Mouse (Mus musculus): ENCODE data around the gene Nfyb. TPM values are rescaled to one million over a fixed set of nuclear protein-coding genes. Genes with fewer than 3 reads are reported as not detected.

Gene Nfyb
- polyA plus RNA-seq, 1 experiment = not detected

DNA sequence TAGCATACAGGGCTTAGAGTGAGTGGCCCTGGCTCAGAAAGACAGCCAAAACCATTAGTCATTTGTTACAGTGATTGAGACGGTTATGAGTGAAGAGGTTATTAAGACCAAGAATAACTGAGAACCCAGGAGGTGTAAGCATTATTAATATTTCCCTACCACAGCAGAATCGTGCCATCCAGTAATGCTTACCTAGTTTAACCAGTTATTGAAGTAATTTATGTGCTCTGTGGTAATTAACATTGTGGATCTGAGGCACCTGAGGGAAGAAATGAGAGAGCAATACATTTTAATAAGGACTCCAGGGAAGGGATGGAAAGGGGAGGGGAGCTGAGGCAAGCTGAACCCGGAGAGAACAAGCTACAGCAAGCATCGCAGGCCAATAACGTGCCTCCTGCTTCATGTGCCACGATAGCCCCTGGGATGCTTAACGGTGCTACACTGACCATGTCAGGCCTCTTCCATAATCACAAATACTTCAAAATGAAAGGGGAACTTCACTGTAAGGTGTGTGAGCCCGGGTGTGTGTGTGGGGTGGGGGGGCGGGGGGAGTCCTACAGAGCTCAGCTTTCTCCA lies 7.7 kb upstream of the Nfyb start:
- 85% methylated on average over 9 of the region's 9 CpGs for WGBS
- no peaks in the 10 kb centered on the region for H3K4me1 ChIP-seq (ENCODE audit: control insufficient read depth, insufficient read depth, low read length)
- no peak overlapping the region for H3K27ac ChIP-seq (ENCODE audit: insufficient read depth, low read depth, low read length)
- no peak overlapping the region for H3K4me3 ChIP-seq (ENCODE audit: insufficient read depth, low read depth, low read length)
- TF ChIP-seq POLR2A (IDR thresholded peaks at IDR 0.05; ENCODE audit: insufficient read depth, low read depth, low read length) = no peak
- no peak for TF ChIP-seq CTCF (IDR thresholded peaks at IDR 0.05; ENCODE audit: insufficient read depth, low read depth, low read length)

DNA sequence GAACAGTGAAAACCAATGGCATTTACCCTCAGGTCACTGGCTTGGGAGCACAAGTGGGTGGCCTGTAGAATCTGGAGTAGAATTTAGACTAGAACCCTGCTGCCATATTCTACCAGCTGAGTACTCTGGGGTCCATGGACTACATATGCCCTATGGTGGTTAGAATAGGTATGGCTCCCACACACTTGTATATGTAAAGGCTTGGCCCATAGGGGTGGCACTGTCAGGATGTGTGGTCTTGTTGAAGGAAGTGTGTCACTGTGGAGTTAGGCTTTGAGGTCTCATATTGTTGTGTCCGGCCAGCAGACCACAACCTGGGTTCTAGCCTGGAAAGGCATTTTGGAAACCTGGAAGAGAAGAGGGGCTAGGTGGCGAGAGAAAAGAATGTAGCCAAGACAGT lies 6.8 kb upstream of the Nfyb start:
- 94% methylated on average over 2 of the region's 2 CpGs for WGBS
- Histone ChIP-seq H3K4me3 (ENCODE audit: insufficient read depth, low read depth, low read length) (no peak overlapping the region), H3K4me1 (ENCODE audit: control insufficient read depth, insufficient read depth, low read length) (no peaks in the 10 kb centered on the region), H3K27ac (ENCODE audit: insufficient read depth, low read depth, low read length) (no peak overlapping the region)
- TF ChIP-seq CTCF (IDR thresholded peaks at IDR 0.05; ENCODE audit: insufficient read depth, low read depth, low read length) (no peak), POLR2A (IDR thresholded peaks at IDR 0.05; ENCODE audit: insufficient read depth, low read depth, low read length) (no peak)

DNA sequence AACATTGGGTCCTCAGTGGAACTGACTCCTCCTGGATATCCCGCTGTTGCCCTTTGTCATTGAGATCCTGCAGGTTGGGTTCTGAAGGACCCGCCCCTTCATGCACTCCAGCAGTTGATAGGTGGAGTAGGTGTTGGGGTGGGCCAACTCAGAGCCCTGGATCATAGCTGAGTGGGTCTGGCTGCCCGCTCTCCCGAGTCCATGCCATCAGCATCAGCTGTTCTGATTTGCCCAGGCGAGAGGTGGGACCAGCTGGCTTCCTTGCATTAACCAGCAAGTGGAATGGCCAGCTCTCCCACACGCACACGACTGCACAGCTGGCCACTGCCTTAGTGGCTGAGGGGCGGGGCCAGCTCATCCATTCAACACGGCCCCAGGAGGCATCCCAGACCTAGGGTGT lies 5.0 kb upstream of the Nfyb start:
- Histone ChIP-seq H3K27ac (ENCODE audit: insufficient read depth, low read depth, low read length) (no peak overlapping the region), H3K4me1 (ENCODE audit: control insufficient read depth, insufficient read depth, low read length) (no peaks in the 10 kb centered on the region), H3K4me3 (ENCODE audit: insufficient read depth, low read depth, low read length) (no peak overlapping the region)
- TF ChIP-seq POLR2A (IDR thresholded peaks at IDR 0.05; ENCODE audit: insufficient read depth, low read depth, low read length) (no peak), CTCF (IDR thresholded peaks at IDR 0.05; ENCODE audit: insufficient read depth, low read depth, low read length) (no peak)
- WGBS = 50% methylated on average over 9 of the region's 9 CpGs

DNA sequence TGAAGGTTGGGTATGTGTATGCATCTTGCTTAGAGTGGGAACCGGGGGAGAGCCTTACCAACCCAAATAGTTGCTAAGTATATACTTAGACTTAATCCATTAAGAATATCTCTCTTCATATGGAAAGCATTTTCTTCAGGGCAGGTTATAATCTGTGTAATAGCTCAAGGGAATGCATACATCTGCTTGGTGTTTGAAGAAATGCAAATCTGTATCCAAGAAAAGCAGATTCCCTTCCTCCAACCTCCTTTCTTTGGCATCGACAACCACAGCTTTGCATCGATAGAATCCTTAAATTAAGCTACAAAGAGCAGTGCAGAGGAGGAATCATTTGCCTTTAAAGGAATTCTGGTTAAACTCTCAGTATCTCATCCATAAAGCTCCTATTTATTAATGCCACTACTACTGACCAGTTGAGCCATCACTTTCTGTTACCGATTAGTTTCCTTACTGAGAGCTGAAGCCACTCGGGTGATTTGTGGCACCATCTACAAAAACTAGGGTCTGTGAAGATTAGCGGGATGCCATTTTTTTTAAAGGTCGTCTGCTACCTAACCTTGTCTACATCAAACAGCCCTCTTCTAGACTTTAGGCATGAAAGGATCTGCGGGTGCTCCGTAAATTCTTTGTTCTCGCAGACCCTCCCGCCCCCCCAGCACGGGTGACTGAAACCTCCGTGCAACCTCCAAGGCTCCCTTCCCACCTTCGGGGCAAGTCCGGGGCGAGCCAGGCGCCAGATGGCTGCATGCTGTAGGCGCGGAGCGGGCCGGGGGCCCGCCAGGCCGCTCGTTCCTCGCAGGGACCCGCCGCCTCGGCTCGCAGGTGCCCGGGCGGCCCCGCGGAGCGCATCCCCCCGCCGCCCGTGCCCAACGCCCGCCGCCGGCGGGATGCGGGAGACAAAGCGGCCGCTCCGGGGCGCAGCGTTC lies 925 bp downstream of the Nfyb start:
- WGBS = under 1% methylated on average over 48 of the region's 48 CpGs
- TF ChIP-seq CTCF (IDR thresholded peaks at IDR 0.05; ENCODE audit: insufficient read depth, low read depth, low read length) (no peak), POLR2A (IDR thresholded peaks at IDR 0.05; ENCODE audit: insufficient read depth, low read depth, low read length) (no peak; the same call in 1 of the 2 replicates)
- peak overlapping the region; percentile 82 for H3K4me3 ChIP-seq (ENCODE audit: insufficient read depth, low read depth, low read length)
- H3K4me1 ChIP-seq (ENCODE audit: control insufficient read depth, insufficient read depth, low read length) = peaks cover 18% of the 10 kb centered on the region
- peak overlapping the region; percentile 69 for H3K27ac ChIP-seq (ENCODE audit: insufficient read depth, low read depth, low read length)

DNA sequence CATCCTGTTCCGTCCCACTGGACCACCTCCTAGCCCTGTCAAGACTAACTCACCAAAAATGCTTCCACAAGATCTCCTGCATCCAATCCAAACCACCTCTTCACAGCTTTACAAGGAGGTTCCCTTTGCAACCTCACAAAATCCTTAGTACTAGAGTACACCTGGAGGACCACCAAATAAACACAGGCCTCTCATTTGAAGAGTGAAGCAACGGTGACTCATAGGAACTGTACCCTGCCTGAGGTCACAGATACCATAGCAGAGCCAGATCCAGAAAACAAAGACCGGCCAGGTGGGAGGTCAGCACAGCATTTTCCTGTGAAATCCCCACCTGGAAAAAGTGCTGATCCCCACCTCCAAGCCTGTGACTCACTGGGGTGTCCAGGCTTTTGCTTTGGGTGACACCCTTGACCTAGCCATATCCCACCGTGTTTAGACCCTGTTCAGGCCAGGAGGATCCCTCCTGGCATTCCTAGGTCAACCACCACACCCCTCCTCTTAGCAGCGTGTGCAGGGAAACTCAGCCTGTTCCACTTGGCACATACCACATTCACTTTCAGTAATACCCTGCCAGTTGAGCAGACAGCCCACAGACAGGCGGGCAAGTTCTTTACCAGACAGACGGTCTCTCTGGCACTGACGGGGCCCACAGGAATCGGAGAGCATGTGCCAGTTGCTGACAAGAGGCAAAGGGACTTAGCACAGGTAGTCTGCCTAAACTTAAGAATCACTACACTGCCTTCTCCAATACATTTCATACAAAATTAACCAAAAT lies 2.7 kb downstream of the Nfyb start:
- no peak for TF ChIP-seq POLR2A (IDR thresholded peaks at IDR 0.05; ENCODE audit: insufficient read depth, low read depth, low read length)
- TF ChIP-seq CTCF (IDR thresholded peaks at IDR 0.05; ENCODE audit: insufficient read depth, low read depth, low read length) = no peak
- 48% methylated on average over 9 of the region's 9 CpGs for WGBS
- H3K27ac ChIP-seq (ENCODE audit: insufficient read depth, low read depth, low read length) = no peak overlapping the region
- H3K4me1 ChIP-seq (ENCODE audit: control insufficient read depth, insufficient read depth, low read length) = peaks cover 29% of the 10 kb centered on the region
- no peak overlapping the region for H3K4me3 ChIP-seq (ENCODE audit: insufficient read depth, low read depth, low read length)

DNA sequence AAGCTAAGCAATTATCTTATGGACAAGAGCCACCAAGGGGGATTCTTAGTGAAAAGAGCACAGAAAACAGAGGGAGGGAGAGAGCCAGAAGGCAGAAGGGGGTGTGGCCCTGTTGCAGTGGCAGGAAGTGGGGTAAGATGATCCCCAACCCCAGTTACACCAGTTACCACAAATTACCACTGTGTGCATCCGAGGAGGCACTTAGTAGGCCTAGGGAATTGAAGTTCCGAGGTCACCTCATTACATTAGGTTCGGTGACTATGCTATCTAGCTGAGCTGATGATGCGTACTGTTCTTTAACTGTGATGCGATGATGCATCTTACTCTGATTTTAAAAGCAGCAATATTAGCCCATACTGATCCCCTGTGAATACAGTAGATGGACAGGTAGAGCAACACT lies 4.2 kb downstream of the Nfyb start:
- WGBS = 93% methylated on average over 5 of the region's 5 CpGs
- Histone ChIP-seq H3K27ac (ENCODE audit: insufficient read depth, low read depth, low read length) (no peak overlapping the region), H3K4me3 (ENCODE audit: insufficient read depth, low read depth, low read length) (no peak overlapping the region), H3K4me1 (ENCODE audit: control insufficient read depth, insufficient read depth, low read length) (peaks cover 29% of the 10 kb centered on the region)
- TF ChIP-seq POLR2A (IDR thresholded peaks at IDR 0.05; ENCODE audit: insufficient read depth, low read depth, low read length) = no peak
- no peak for TF ChIP-seq CTCF (IDR thresholded peaks at IDR 0.05; ENCODE audit: insufficient read depth, low read depth, low read length)

DNA sequence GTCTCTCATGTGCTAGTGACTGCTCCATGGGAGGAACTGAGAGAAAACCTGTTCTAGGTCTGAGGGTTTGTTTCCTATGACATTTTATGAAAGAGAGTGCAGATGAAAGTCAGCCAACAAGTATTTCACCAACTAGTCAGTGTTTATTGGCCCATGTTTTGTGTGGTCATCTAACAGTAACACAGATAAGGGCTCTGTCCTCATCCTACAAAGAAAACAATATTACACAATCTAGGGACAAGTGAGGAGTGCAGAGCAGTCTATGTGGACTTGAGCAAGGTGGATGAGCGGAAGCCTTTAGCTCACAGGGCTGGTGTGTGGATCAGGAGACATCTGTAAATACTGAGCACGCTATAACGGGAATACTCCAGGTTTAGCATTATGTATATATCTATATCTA lies 5.1 kb downstream of the Nfyb start:
- no peak overlapping the region for H3K27ac ChIP-seq (ENCODE audit: insufficient read depth, low read depth, low read length)
- TF ChIP-seq CTCF (IDR thresholded peaks at IDR 0.05; ENCODE audit: insufficient read depth, low read depth, low read length) = no peak
- peaks cover 29% of the 10 kb centered on the region for H3K4me1 ChIP-seq (ENCODE audit: control insufficient read depth, insufficient read depth, low read length)
- WGBS = 97% methylated on average over 3 of the region's 3 CpGs
- no peak overlapping the region for H3K4me3 ChIP-seq (ENCODE audit: insufficient read depth, low read depth, low read length)

DNA sequence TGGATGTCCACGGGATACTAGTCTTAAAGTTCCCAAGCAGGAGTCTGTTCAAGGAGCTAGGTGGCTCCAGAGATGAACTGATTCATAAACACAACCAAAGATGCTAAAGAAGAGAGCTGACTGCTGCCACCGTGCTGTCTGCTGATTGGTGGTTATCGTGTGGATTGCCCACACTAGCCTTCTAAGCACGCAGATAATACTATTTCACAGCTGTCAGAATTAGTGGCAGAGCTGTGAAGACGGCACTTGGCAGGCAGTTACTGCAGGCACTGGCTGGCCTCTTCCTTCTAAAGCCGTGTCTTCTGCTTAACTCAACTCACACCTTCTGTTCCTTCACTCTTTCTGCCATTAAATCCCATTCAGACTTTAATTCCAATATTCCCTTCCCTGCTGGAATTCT lies 5.6 kb downstream of the Nfyb start:
- TF ChIP-seq CTCF (IDR thresholded peaks at IDR 0.05; ENCODE audit: insufficient read depth, low read depth, low read length) (no peak), POLR2A (IDR thresholded peaks at IDR 0.05; ENCODE audit: insufficient read depth, low read depth, low read length) (no peak)
- no peak overlapping the region for H3K4me3 ChIP-seq (ENCODE audit: insufficient read depth, low read depth, low read length)
- H3K27ac ChIP-seq (ENCODE audit: insufficient read depth, low read depth, low read length) = no peak overlapping the region
- WGBS = 45% methylated on average over 6 of the region's 6 CpGs
- H3K4me1 ChIP-seq (ENCODE audit: control insufficient read depth, insufficient read depth, low read length) = peaks cover 29% of the 10 kb centered on the region

DNA sequence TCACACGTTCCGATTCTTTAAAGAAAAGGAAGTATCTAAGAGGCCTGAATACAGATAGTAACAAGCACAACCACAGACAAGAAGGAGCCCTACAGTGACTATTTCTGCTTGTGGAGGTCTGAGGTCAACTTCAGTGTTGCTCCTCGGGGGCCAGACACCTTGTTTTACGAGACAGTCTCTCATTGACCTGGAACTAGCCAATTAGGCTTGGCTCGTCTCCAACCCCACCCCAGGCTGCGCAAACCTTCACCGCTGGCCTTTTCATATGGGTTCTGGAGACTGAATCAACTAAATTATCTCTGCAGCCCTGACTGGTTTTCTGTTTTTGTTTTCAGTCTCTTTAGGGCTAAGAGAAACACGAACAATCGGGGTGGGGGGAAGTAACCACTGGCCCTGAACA lies 6.6 kb downstream of the Nfyb start:
- 33% methylated on average over 9 of the region's 9 CpGs for WGBS
- TF ChIP-seq POLR2A (IDR thresholded peaks at IDR 0.05; ENCODE audit: insufficient read depth, low read depth, low read length) = no peak
- no peak for TF ChIP-seq CTCF (IDR thresholded peaks at IDR 0.05; ENCODE audit: insufficient read depth, low read depth, low read length)
- no peak overlapping the region for H3K4me3 ChIP-seq (ENCODE audit: insufficient read depth, low read depth, low read length)

More for the DNA sequence above, 6.6 kb downstream of the Nfyb start:
- Histone ChIP-seq H3K27ac (ENCODE audit: insufficient read depth, low read depth, low read length) (no peak overlapping the region), H3K4me1 (ENCODE audit: control insufficient read depth, insufficient read depth, low read length) (peaks cover 29% of the 10 kb centered on the region)
